Mouse (Mus musculus) 3T3-L1 (cell line): ENCODE data around the gene Slc25a17.

ENCODE experiments used
- DNase-seq: peaks from one replicate; pipeline ENCODE4 v3.0.0-alpha.2; 2015; ENCODE audit warnings: low read depth, low spot score

Gene Slc25a17

GRCm38 (mm10) chr15:81301193-81302070, 59.2 kb downstream of the Slc25a17 start:
- DNase-seq = peak; percentile 12

GRCm38 (mm10) chr15:81300520-81301069, 60.0 kb downstream of the Slc25a17 start:
- DNase-seq = peak; percentile 13

- DNase-seq = no peak
Observed at GRCm38 (mm10) chr15:81299549-81299948, 61.1 kb downstream of the Slc25a17 start.

GRCm38 (mm10) chr15:81298213-81298612, 62.4 kb downstream of the Slc25a17 start:
- no peak for DNase-seq

- no peak for DNase-seq
Observed at GRCm38 (mm10) chr15:81297543-81297942, 63.1 kb downstream of the Slc25a17 start.

- no peak for DNase-seq
Observed at GRCm38 (mm10) chr15:81294897-81295296, 65.7 kb downstream of the Slc25a17 start.

GRCm38 (mm10) chr15:81294386-81294785, 66.2 kb downstream of the Slc25a17 start:
- DNase-seq = no peak

- no peak for DNase-seq
Observed at GRCm38 (mm10) chr15:81290747-81291146, 69.9 kb downstream of the Slc25a17 start.

GRCm38 (mm10) chr15:81290230-81290629, 70.4 kb downstream of the Slc25a17 start:
- DNase-seq = no peak

GRCm38 (mm10) chr15:81284121-81284734, 76.4 kb downstream of the Slc25a17 start:
- peak; percentile 22 for DNase-seq

GRCm38 (mm10) chr15:81278699-81279098, 81.9 kb downstream of the Slc25a17 start:
- no peak for DNase-seq

GRCm38 (mm10) chr15:81277928-81278327, 82.7 kb downstream of the Slc25a17 start:
- no peak for DNase-seq

- no peak for DNase-seq
Observed at GRCm38 (mm10) chr15:81273361-81273760, 87.3 kb downstream of the Slc25a17 start.

GRCm38 (mm10) chr15:81272305-81273053, 88.1 kb downstream of the Slc25a17 start:
- DNase-seq = peak; percentile 83
